Mouse (Mus musculus) heart, postnatal 25 days (tissue): ENCODE measurements around the gene Sgip1. TPM values are rescaled to one million over a fixed set of nuclear protein-coding genes. Genes with fewer than 3 reads are reported as not detected.

ENCODE experiments used
- DNase-seq: peaks from one replicate; pipeline ENCODE4 v3.0.0; 2022; ENCODE audit warnings: low spot score
- intact Hi-C: fragments of 180-260 bp; cut with DNase I; formaldehyde crosslinking; loops from one replicate; pipeline ENCODE4 v1.15.1; 2025
- total RNA-seq, 2 experiments: library from RNA; stranded (reverse); gene quantifications; 2 replicates each; pipeline ENCODE4 v1.2.3; 2021

The Sgip1 gene
- total RNA-seq = 1 to 10 TPM in 1 of 2 experiments, under 1 TPM in 1; 0.88 to 1.1 TPM

GRCm38 (mm10) chr4:102741287-102741686 lies at the start of gene Sgip1:
Gene Sgip1 (plus strand): TSS chr4:102741297.
- no peak for DNase-seq
- intact Hi-C loops = no loop called here

- intact Hi-C loops = no loop called here
- DNase-seq = no peak
These were observed 49.7 kb upstream of the Sgip1 start for GRCm38 (mm10) chr4:102691402-102691801.

GRCm38 (mm10) chr4:102697966-102698365 lies 43.1 kb upstream of the Sgip1 start:
- no peak for DNase-seq
- intact Hi-C loops = no loop called here

- intact Hi-C loops = no loop called here
- DNase-seq = no peak
These were observed 29.4 kb upstream of the Sgip1 start for GRCm38 (mm10) chr4:102711731-102712130.

GRCm38 (mm10) chr4:102715532-102715931 lies 25.6 kb upstream of the Sgip1 start:
- no peak for DNase-seq
- intact Hi-C loops = no loop called here

- intact Hi-C loops = no loop called here
- no peak for DNase-seq
These were observed 23.8 kb upstream of the Sgip1 start for GRCm38 (mm10) chr4:102717123-102717828.

- intact Hi-C loops = no loop called here
- no peak for DNase-seq
These were observed 21.6 kb upstream of the Sgip1 start for GRCm38 (mm10) chr4:102719535-102719934.

- intact Hi-C loops = no loop called here
- DNase-seq = no peak
These were observed 21.1 kb upstream of the Sgip1 start for GRCm38 (mm10) chr4:102719951-102720350.

GRCm38 (mm10) chr4:102724442-102724841 lies 16.7 kb upstream of the Sgip1 start:
- no peak for DNase-seq
- intact Hi-C loops = no loop called here

- no peak for DNase-seq
- intact Hi-C loops = no loop called here
These were observed 10.1 kb upstream of the Sgip1 start for GRCm38 (mm10) chr4:102730976-102731375.

- intact Hi-C loops = no loop called here
- DNase-seq = no peak
These were observed 7.0 kb upstream of the Sgip1 start for GRCm38 (mm10) chr4:102734022-102734657.

- intact Hi-C loops = no loop called here
- DNase-seq = no peak
These were observed 12.4 kb downstream of the Sgip1 start for GRCm38 (mm10) chr4:102753334-102754090.

GRCm38 (mm10) chr4:102759095-102759890 lies 18.2 kb downstream of the Sgip1 start:
- intact Hi-C loops = no loop called here
- no peak for DNase-seq

- intact Hi-C loops = no loop called here
- peak; percentile 19 for DNase-seq
These were observed 19.1 kb downstream of the Sgip1 start for GRCm38 (mm10) chr4:102760042-102760821.

GRCm38 (mm10) chr4:102762075-102762474 lies 21.0 kb downstream of the Sgip1 start:
- no peak for DNase-seq
- intact Hi-C loops = no loop called here

GRCm38 (mm10) chr4:102769070-102769469 lies 28.0 kb downstream of the Sgip1 start:
- DNase-seq = no peak
- intact Hi-C loops = no loop called here

GRCm38 (mm10) chr4:102769936-102770335 lies 28.8 kb downstream of the Sgip1 start:
- intact Hi-C loops = no loop called here
- no peak for DNase-seq

- intact Hi-C loops = no loop called here
- no peak for DNase-seq
These were observed 30.7 kb downstream of the Sgip1 start for GRCm38 (mm10) chr4:102771598-102772357.

GRCm38 (mm10) chr4:102773225-102773624 lies 32.1 kb downstream of the Sgip1 start:
- intact Hi-C loops = no loop called here
- no peak for DNase-seq
